13 mouse cellular contexts compared by ENCODE assay signal in genomic region chr17:57233038-57233437, GRCm38 (mm10). TPM values are rescaled to one million over a fixed set of nuclear protein-coding genes. Genes with fewer than 3 reads are reported as not detected.
A peak's percentile ranks its signal among the peaks of the same experiment; 100 is the strongest.
DNase-seq lines count a peak whose midpoint lies in the region; ATAC-seq and TF ChIP-seq lines count a peak whose summit lies in the region.
"Had no signal": no experiment of that assay in that cellular context is flagged by ENCODE, and none has a peak within 500 bp of the region (broad histone marks: within the 10 kb centered on the region; RNA-seq: fewer than 3 reads in every experiment).

No protein-coding gene starts in this region.

- TF ChIP-seq EP300 in liver, postnatal 0 days (IDR thresholded peaks at IDR 0.05; ENCODE audit: low read depth) = peak; percentile 81

- ATAC-seq in intestine, embryonic 16.5 days = peak; percentile 80
- peak; percentile 78 for ATAC-seq in liver, postnatal 0 days

- H3K27me3 ChIP-seq in intestine, embryonic 16.5 days (replicated peaks; ENCODE audit: control insufficient read depth, insufficient read depth, low read length) = no peaks in the 10 kb centered on the region
- no peaks in the 10 kb centered on the region for H3K27me3 ChIP-seq in liver, postnatal 0 days (ENCODE audit: insufficient read depth, low read length)
- H3K27me3 ChIP-seq: hindbrain, embryonic 12.5 days; limb, embryonic 15.5 days had no signal

- peak overlapping the region; percentile 46 for H3K4me3 ChIP-seq in intestine, embryonic 16.5 days (ENCODE audit: low read length)
- peak overlapping the region; percentile 48 for H3K4me3 ChIP-seq in liver, postnatal 0 days (ENCODE audit: low read depth, low read length)
- H3K4me3 ChIP-seq: heart, embryonic 12.5 days; hindbrain, embryonic 12.5 days; limb, embryonic 15.5 days had no signal

- H3K4me2 ChIP-seq in intestine, embryonic 16.5 days (ENCODE audit: low read depth, low read length) = peak overlapping the region; percentile 30
- H3K4me2 ChIP-seq in liver, postnatal 0 days (ENCODE audit: low read depth, low read length) = peak overlapping the region; percentile 70
- H3K4me2 ChIP-seq: heart, embryonic 12.5 days; hindbrain, embryonic 12.5 days; limb, embryonic 15.5 days had no signal

- TF ChIP-seq CTCF in liver, postnatal 0 days (IDR thresholded peaks at IDR 0.05; ENCODE audit: low read depth) = no peak

- H3K36me3 ChIP-seq in intestine, embryonic 16.5 days (ENCODE audit: control insufficient read depth, insufficient read depth, low read length) = peaks cover 26% of the 10 kb centered on the region
- peaks cover 30% of the 10 kb centered on the region for H3K36me3 ChIP-seq in liver, postnatal 0 days (replicated peaks; ENCODE audit: insufficient read depth, low read length)

- 35% methylated on average over 7 of the region's 7 CpGs for WGBS in intestine, embryonic 16.5 days
- WGBS in liver, postnatal 0 days (ENCODE audit: insufficient replicate concordance) = 37% methylated on average over 7 of the region's 7 CpGs

- peak overlapping the region; percentile 86 for H3K27ac ChIP-seq in intestine, embryonic 16.5 days (ENCODE audit: low read length)
- H3K27ac ChIP-seq in liver, postnatal 0 days (ENCODE audit: low read depth) = peak overlapping the region; percentile 95
- H3K27ac ChIP-seq: hindbrain, embryonic 12.5 days; limb, embryonic 15.5 days had no signal

- peak; percentile 5 for DNase-seq in embryo, embryonic 10.5 days (ENCODE audit: low spot score)
- no peak for DNase-seq in embryo, embryonic 9.5 days (ENCODE audit: extremely low spot score)
- DNase-seq in kidney, postnatal 10 days = peak; percentile 82
- DNase-seq in liver, postnatal 0 days = peak; percentile 80
- no peak for DNase-seq in T-cell, adult 2 months (ENCODE audit: low spot score)
- no peak for DNase-seq in cerebellum, postnatal 14 days
- no peak for DNase-seq in urinary bladder, postnatal 10 days (ENCODE audit: low spot score)
- DNase-seq: cerebellum, adult 9-11 months had no signal

- peak overlapping the region; percentile 69 for H3K9ac ChIP-seq in intestine, embryonic 16.5 days (ENCODE audit: low read depth, low read length)
- H3K9ac ChIP-seq in liver, postnatal 0 days (replicated peaks) = peak overlapping the region; percentile 66; the same call in 1 of the 2 replicates
- H3K9ac ChIP-seq: heart, embryonic 12.5 days; hindbrain, embryonic 12.5 days; limb, embryonic 15.5 days had no signal

- H3K4me1 ChIP-seq in intestine, embryonic 16.5 days (ENCODE audit: control insufficient read depth, insufficient read depth, low read length) = peaks cover 17% of the 10 kb centered on the region
- peaks cover 35% of the 10 kb centered on the region for H3K4me1 ChIP-seq in liver, postnatal 0 days (ENCODE audit: insufficient read depth)
- H3K4me1 ChIP-seq: heart, embryonic 12.5 days; hindbrain, embryonic 12.5 days; limb, embryonic 15.5 days had no signal

- H3K9me3 ChIP-seq in intestine, embryonic 16.5 days (ENCODE audit: control insufficient read depth, low read length) = no peaks in the 10 kb centered on the region
- no peaks in the 10 kb centered on the region for H3K9me3 ChIP-seq in liver, postnatal 0 days (ENCODE audit: low read length)
- H3K9me3 ChIP-seq: heart, embryonic 12.5 days; hindbrain, embryonic 12.5 days; limb, embryonic 15.5 days had no signal

RNA-seq across cellular contexts. Expression of gene C3, which starts 5.1 kb away (rescaled TPM):
- polyA plus RNA-seq in intestine, embryonic 16.5 days (2015; fragmentation: Nextera tagmentation; extraction: Ambion mirVana) = 5.0 and 8.2 TPM in 2 replicates
- 1,136 and 1,364 TPM in 2 replicates for polyA plus RNA-seq in liver, postnatal 0 days (2015; fragmentation: Nextera tagmentation; extraction: Ambion mirVana)

RNA-seq across cellular contexts. Expression of gene Gpr108, which starts 15.2 kb away (rescaled TPM):
- polyA plus RNA-seq in intestine, embryonic 16.5 days (2015; fragmentation: Nextera tagmentation; extraction: Ambion mirVana) = 34.9 and 37.0 TPM in 2 replicates
- 9.0 and 9.2 TPM in 2 replicates for polyA plus RNA-seq in liver, postnatal 0 days (2015; fragmentation: Nextera tagmentation; extraction: Ambion mirVana)

RNA-seq across cellular contexts. Expression of gene Trip10, which starts 16.2 kb away (rescaled TPM):
- 46.9 and 47.4 TPM in 2 replicates for polyA plus RNA-seq in intestine, embryonic 16.5 days (2015; fragmentation: Nextera tagmentation; extraction: Ambion mirVana)
- 9.3 TPM in 2 replicates for polyA plus RNA-seq in liver, postnatal 0 days (2015; fragmentation: Nextera tagmentation; extraction: Ambion mirVana)

RNA-seq across cellular contexts. Expression of gene Tnfsf14, which starts 39.1 kb away (rescaled TPM):
- polyA plus RNA-seq in intestine, embryonic 16.5 days (2015; fragmentation: Nextera tagmentation; extraction: Ambion mirVana) = 0.21 and 0.43 TPM in 2 replicates
- 1.7 and 1.9 TPM in 2 replicates for polyA plus RNA-seq in liver, postnatal 0 days (2015; fragmentation: Nextera tagmentation; extraction: Ambion mirVana)
- polyA plus RNA-seq: C2C12; hindbrain, embryonic 12.5 days had no signal

RNA-seq across cellular contexts. Expression of gene Vav1, which starts 45.9 kb away (rescaled TPM):
- polyA plus RNA-seq in intestine, embryonic 16.5 days (2015; fragmentation: Nextera tagmentation; extraction: Ambion mirVana) = 2.4 and 2.8 TPM in 2 replicates
- polyA plus RNA-seq in liver, postnatal 0 days (2015; fragmentation: Nextera tagmentation; extraction: Ambion mirVana) = 13.1 and 14.1 TPM in 2 replicates
- polyA plus RNA-seq: C2C12 had no signal

Comparison
In these comparisons a context has a peak if more than half of its experiments do, and no peak if none do; other contexts are left out.
1. DNase-seq: peak in embryo, embryonic 10.5 days (single experiment), kidney, postnatal 10 days (single experiment) and liver, postnatal 0 days (single experiment); none in embryo, embryonic 9.5 days (single experiment), T-cell, adult 2 months (single experiment), cerebellum, postnatal 14 days (0 of 2) and urinary bladder, postnatal 10 days (single experiment).
2. RNA of gene C3, which starts 5.1 kb away (polyA plus RNA-seq): 1,136 to 1,364 TPM in liver, postnatal 0 days; 5.0 to 8.2 TPM in intestine, embryonic 16.5 days; every median in the first group is over 100 times any median in the second.